Mouse (Mus musculus) cerebellum, postnatal 4 days (tissue): ENCODE data around the gene Scyl1.
"Not testable (repeated sequence)": the region's sequence is repeated elsewhere in the genome, so short reads cannot be mapped to it uniquely, and the experiment has no call there.

Experiments
- DNase-seq, 2 experiments: peaks; one replicate each; pipeline ENCODE4 v3.0.0; 2022; ENCODE audit warnings: low spot score in 2 of 2, mixed read lengths in 1 of 2

The Scyl1 gene

DNA sequence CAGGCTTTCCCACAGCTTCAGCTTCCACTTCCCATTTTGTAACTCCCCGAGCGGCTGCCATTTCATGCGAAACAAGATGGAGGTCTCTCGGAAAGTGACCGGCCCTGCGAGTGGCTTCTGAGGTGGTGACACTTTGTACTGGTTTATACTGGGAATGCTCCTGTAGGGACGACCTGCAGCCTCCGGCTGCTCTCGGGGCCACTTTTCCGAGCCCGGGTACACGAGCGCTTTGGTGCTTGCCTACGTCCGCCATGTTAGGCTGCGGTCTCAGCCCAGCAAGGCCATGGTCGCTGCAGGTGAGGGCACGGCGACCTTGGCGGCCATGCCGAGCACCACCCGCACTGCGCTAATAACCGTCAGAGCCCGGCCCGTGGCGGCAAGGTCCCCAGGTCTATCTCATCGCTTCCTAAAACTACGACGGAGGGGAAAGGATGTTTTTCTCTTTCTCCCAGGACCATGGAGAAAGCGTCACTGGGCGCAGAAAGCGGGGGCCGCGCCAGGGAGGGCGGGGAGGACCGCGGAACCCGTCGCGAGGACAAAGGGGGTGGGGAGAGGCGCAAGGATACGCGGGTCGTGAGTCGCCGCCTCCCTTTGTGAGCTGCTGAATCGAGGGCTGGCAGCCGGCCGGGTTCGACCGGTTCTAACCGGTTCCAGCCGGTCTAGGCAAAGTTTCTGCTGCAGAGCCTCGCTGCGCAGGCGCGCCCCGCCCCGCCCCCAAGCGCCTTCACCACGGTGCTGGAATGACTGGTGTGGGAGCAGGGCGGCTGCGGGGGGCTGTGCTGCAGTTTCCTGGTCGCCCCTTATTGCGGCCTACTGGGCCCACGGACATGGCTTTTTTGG lies 32.0 kb upstream of the Scyl1 start:
- DNase-seq, result peak; percentile 100

DNA sequence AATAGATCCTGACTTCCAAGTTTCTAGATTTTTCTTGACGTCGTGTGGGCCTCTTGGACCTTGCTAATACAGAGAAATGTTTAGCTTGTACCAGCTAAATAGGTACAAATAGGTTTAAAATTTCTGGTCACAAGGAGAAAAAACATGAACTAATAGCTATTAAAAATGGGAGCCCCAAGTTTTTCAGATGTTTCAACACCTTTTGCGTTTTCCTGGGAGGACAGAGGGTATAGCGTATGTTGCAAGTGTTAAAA lies 31.5 kb upstream of the Scyl1 start:
- no peak for DNase-seq

DNA sequence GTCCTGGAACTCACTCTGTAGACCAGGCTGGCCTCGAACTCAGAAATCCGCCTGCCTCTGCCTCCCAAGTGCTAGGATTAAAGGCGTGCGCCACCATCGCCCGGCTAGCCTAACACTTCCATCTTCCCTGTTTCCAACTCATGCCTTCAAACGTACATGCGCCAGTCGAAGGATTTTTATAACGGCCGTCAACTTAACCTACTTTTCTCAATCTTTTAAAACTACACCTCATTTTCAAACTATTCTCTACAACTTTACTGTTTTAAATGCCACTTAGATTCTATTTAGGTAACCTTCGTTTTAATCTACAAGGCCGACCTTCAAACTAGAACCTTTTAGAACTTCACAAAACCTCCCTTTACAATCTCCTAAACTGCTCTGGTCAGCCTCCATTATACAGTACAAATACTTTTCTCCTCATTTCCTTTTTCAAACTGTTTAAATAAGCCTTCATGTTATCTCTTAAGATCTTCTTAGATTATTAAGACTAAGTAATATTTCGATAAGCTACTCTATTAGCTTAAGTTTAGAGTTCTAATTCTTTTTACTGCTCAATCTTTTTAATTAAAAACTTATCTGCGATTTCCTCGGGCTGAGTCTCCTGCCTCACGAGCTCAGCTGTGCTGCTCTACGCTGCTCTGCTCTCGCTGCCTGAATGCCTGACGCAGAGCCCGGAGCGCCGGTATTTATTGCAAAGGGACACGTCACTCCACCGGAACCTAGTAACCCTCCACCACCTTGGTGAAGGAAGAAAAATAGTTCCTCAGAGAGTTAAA lies 31.0 kb upstream of the Scyl1 start:
- DNase-seq, result peak; percentile 97 to 98

DNA sequence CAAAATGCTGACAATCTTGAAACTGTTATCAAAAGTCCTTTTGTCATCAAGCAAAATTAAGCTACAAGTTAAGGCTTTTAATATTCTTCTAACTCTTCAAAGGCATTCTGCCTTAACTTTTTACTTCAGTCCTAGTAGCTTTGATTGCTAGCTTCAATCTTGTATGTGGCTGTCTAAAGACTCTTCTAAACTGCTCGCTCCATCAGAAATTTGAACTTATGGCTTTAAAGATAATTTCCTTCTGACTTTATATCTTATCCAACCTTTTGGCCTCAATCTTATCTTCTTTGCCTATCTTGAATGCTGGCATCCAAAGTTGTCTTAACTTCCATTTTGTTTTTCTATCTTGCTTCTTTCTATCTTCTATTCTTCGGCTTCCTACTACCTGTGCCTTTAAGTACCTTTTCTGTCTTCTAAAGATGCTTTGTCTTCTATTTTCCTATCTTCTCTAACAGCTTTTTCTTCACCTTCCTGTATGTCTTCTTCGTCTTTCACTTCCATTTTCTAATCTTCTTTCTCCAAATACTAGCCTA lies 30.3 kb upstream of the Scyl1 start:
- DNase-seq, result no peak

DNA sequence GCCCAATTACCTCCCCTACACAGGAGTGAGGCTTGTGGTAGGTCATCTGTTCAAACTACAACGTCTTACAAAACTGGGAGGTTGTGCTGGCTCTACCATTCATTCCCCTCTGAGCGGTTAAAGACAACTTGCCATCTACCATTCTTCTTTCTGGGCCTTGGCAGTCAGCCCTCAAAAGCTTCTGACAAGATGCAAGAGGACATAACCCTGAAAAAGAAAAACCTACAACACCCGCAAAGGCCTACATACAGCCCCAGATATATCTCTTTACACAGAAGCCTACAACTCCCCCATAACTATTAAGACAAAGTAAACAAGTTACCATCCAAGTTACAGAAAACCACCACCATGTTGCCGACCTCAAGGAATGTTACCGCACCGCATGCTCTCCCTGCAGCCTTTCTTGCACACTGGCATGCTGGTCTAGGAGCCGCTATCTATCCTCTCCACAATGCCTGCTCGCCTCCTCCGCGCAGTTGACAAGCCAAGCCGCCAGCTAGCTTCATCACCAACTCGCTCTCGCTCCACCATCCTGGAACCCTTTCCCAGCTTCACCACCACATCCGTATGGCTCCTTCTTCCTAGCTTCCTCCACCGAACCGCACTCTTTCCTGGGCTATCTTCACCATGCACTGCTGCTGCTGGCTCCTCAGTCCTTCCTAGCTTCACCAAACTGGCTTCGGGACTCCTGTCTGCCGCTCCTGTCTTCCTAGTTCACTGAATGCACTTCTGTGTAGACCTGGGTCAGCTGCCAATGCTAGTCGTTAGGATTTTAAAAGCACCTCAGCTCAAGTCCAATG lies 29.6 kb upstream of the Scyl1 start:
- DNase-seq, result no peak

DNA sequence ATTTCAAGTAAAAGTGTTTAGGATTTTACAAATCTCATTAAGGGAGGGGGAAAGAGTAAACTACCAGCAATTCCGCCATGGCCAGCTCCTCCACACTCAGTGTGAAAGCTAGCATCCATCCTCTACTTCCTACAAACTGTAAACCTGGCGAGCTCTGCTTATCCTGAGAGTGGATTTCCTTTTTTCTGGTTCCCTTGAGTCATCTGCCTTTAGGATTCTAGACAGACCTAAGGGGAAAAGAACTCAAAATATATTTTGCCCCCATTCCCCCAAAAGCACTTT lies 29.1 kb upstream of the Scyl1 start:
- DNase-seq, result no peak

DNA sequence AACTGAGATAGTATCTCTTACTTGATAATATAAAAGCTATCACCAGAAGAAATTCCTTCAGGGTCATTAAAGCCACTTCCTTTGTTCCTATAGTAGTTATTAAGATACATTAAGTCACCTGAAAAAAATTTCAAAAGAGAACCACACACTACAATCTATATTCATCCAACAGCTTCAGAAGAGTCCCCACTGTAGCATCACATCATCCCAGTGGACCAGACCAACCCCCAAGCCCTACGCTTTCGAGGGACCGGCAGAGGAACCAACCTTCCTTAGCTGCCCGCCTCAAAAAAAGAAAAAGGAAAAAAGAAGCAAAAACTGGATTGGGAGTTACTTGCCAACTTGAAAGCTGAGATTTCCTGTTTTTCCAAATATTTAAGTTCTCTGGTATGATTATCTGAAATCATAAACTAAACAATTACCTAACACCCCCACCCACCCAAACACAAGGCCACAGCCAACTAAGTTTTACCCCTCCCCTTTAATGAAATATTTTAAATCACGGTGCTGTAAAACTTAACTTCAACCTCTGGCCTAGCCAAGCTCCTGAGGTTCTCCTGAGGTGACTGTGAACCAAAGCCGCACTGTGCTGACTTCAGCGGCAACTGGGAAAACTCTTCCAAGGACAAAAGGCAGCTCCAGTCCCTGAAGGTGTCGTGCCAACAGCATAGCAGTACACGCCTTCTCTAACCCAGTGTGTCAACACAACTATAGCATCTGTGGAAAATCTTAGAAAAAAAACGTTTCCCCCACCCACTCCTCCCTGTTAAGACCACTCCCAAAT lies 28.5 kb upstream of the Scyl1 start:
- DNase-seq, result no peak

DNA sequence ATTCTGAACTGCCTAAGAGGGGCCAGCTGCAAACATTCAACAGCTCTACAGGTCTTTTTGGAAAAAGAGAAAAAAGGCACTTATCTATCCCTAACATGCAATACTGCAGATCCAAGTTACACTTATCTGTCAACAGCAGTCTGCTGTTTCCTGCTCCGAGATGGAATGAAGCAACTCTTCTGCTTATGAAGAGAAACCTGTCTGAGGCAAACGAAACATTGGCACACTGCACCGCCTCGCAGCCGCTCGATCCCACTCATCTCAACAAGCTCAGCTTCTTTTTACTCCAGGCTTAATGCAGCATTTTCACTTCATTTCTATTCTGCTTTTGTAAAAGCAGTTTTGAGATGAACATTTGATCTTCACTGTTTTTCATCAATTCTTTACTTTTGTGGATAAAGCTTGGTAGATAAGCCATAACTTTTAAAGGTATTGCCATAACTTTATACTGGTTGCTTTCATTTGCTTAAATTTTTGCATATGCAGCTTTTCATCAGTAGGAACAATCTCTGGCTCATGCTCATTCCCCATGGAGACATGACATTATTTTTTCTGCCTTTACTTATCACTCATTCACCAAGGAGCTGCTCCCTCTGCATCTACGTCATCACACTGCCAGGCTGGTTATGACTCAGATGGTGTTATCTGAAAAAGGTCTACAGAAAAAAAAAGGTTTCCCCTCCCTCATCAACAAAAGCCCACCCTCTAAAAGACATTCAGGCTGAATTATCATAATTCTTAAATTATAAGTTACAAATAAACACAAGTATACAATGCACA lies 27.7 kb upstream of the Scyl1 start:
- DNase-seq, result no peak

DNA sequence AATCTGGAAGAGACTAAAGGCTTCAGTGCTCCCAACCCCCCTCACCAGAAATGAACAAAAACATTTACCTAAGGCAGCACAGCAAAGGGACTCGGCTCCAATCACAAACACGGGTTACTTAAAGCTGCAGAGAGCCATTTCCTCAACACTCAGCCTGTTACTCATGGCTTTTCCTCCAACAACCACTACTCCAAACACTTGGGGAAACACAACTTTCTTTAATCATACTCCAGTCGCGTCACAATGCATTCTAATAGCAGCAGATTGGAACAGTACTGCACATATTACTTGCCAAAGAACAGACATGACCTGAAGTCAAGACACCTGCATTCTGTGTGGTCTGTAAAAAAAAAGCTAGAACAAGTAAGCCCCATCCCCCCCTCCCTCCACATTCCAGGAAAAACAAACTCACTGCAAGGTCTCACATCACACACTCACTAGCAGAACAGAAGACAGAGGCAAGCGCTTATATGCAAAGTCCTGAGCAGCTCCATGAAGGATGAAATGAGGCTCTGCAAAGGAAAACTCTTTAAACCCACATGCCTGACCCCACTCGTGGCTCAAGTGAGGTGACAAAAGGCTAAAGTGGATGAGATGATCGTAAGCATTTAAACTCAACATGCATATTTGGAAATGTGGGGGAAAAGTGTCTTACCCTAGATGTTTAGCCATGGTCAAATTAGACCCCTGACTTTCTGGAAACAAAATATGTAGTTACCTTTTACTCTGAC lies 26.3 kb upstream of the Scyl1 start:
- DNase-seq, result no peak

DNA sequence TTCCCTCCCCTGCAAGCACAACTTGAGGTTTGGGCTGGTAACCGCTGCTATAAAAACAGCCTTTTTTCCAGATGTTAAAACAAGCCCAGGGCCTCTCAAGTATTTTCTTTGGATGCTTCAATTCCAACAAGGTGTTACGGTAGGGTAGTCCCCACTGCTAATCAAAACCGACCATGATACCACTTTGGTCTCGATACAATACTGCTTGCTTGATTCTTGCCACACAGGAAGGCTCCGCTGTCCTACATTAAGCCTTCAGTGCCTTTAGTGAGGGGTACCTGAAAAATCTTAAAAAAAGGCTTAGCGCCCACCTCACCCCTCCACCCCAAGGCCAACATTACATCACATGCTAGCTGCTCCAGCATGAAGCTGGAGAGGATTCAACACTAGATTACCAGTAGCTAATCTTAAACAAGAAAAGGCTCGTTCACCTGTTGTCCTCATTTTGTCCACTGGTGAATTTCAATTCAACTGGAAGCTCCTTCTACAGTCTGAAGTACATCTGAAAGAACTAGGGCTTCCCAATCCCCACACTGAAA lies 25.4 kb upstream of the Scyl1 start:
- DNase-seq, result no peak

DNA sequence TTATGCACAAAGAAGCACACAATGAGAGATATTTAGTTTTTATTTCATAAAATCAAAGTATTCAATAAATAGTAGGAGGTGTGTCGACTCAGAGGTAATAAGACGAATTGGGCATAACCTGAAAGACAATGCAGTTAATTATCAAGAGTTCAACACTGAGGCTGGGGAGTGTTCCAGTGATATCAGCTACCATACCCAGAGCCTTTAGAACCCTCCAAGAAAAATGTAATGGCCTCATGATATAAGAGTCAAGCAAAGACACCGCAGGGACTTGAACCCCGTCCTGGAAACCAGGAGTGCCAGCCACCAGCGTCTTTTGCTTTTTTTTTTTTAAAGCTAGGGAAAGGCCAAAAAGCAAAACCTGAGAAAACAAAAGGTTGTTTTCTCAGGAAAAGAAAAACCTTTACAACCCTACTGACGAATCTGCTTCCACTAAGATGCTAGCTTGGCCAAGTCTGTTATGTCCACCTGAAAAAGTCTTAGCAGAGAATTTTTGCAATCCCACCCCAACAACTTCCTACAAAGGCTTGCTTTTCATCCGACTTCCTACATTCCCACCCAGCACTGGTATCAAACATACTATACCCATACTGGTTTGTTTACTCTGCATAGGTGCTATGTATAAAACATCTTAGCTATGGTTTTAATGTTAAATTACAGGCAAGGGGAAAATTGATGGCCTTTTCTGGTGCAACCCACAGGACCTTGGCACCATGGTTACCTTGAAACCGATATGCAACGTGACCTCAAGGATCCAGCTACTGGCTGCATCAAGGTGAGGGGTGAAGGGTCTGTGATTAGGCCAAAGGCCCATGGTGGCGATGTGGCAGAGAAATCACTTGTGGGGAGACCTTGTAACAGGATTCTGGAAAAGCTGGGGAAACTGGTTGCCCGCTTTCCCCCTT lies 24.7 kb upstream of the Scyl1 start:
- no peak for DNase-seq

DNA sequence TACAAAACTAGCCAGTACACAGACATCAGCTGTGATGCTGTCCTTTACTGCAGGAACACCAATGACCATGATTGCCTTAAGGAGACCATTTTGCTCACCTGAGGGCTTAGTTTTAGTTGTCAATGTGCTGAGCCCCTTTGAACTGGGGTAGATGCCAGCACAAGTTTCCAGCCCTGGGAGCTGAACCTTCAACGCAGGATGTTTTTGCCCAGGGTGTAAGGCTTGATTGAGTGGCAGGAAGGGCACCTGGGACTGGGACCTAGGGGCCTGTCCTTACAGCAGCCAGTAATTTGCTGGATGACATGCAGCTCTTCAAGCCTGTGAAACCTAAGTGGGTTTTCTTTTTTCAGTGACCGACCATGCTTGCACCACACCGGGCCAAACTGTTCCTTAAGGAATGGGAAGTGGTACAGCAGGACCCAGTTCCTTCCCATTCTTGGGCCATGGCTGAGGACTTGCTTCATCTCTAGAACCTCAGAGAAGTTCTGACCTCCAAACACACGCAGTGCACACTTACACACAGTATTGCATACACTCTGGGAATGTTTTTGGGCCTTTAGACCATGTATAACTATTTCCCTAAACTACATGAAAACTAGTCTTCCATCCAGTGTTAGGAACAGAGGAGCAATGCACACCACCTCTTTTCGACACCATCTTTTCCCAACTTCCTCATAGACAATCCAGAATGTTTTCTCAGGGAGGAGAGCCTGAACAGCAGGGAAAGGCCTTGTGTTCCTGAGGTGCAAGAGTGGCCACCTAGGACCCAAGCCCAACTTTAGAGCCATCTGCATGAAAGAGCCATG lies 23.8 kb upstream of the Scyl1 start:
- DNase-seq, result no peak

DNA sequence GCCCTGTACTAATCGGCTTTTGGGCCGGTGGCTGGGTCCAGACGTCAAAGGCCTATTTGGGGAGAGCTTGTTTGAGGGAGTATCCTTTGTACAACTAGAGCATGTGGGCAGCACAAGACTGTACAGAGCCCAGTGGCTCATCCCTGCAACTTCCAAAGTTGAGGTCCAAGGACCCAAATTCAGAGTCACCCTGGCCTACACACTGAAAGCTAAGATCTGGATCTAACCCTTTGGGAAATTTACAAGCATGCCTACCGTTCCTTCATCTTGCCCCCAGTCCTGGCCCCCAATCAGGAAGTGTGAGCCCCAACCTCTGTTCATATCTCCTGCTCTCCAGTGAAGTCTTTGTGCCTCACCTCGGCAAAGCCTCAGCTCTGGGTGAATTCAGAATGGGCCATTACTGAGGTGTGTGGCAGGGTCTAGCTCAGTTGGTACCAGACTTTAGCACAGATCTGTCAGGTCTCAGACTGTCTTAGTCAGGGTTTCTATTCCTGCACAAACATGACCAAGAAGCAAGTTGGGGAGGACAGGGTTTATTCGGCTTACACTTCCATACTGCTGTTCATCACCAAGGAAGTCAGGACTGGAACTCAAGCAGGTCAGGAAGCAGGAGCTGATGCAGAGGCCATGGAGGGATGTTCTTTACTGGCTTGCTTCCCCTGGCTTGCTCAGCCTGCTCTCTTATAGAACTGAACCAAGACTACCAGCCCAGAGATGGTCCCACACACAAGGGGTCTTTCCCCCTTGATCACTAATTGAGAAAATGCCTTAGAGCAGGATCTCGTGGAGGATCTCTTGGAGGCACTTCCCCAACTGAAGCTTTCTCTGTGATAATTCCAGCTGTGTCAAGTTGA lies 22.9 kb upstream of the Scyl1 start:
- DNase-seq, result not testable (repeated sequence)

DNA sequence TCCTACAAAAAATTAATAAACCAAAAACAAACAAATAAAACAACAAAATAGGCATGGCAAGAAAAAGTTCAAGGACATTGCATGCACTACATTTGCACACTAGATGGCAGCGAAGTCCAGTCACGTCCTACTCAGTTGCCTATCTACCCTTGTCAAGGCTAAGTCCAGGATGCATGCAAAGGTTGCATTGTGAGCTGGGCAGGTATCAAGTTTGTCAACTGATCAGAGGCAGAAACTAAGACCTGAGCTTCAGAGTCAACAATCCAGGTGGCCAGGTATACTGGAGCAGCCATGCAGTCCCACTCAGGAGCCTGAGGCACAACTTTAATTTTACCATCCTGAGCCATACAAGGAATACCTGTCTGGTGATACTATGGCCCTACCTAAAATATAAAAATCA lies 21.9 kb upstream of the Scyl1 start:
- no peak for DNase-seq

DNA sequence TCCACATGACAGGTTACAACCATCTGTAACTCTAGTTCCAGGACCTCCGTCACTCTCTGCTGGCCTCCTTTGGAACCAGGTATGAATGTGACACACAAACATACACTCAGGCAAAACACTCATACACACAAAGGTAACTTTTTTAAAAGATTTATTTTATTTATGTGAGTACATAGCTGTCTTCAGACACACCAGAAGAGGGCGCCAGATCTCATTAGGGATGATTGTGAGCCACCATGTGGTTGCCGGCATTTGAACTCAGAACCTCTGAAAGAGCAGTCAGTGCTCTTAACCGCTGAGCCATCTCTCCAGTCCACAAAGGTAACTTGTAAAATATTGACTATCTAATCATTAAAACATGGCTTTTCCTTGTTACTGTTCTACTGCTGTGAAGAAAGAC lies 20.1 kb upstream of the Scyl1 start:
- no peak for DNase-seq

DNA sequence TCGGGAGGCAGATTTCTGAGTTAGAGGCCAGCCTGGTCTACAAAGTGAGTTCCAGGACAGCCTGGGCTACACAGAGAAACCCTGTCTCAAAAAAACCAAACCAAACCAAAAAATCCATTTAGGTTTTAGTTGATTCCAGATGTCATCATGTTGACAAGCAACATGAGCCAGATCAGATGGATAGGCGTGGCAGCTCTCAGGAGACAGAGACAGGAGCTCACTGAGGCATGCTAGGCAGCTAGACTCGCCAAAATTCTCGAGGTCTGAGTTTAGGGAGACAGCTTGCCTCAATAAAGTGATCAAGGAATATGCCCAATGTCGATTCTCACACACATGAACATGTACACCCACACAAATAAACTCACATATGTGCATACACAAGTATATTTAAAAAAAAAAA lies 17.8 kb upstream of the Scyl1 start:
- DNase-seq, result no peak

DNA sequence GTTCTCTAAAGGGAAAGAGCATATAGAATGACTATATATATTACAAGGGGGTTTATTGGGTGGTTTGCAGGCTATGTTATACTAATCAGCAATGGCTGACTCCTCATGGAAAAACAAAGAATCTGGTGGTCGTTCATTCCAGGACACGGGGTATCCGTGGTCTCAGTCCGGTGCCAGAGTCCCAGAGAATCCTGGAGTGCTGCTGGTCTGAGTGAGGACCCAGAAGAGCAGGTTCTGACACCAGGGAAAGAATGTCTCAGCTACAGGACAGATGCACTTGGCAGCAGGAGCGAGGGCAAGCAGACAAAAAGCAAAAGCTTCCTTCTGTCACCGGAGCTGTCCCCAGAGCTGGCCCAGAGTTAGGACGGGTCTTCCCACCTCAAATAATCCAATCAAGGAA lies 17.4 kb upstream of the Scyl1 start:
- DNase-seq, result no peak
